Mouse (Mus musculus) kidney, embryonic 14.5 days (tissue): ENCODE results near the gene 1520401A03Rik. TPM values are rescaled to one million over a fixed set of nuclear protein-coding genes. Genes with fewer than 3 reads are reported as not detected.
"Not testable (repeated sequence)": the region's sequence is repeated elsewhere in the genome, so short reads cannot be mapped to it uniquely, and the experiment has no call there.

Source experiments
- ATAC-seq: fragments of 200-750 bp; cut with Nextera tagmentation; 2 replicates; pipeline ENCODE4 v1.8.0; 2017; ENCODE audit warnings: moderate number of reproducible peaks, mild to moderate bottlenecking, moderate TSS enrichment, moderate library complexity; ENCODE audit not compliant: low FRiP score, low TSS enrichment
- H3K27ac ChIP-seq: fragments of 300-500 bp; sonication (generic); 2 replicates; pipeline ENCODE4 v1.5.1; 2014; ENCODE audit warnings: low read depth, mild to moderate bottlenecking, low read length, moderate library complexity, mixed read lengths
- H3K27me3 ChIP-seq: fragments of 300-500 bp; sonication (generic); 2 replicates; pipeline ENCODE4 v1.6.1; 2014; ENCODE audit warnings: mild to moderate bottlenecking, low read length; ENCODE audit not compliant: control insufficient read depth, insufficient read depth
- H3K36me3 ChIP-seq: fragments of 300-500 bp; sonication (generic); 2 replicates; pipeline ENCODE4 v1.6.1; 2014; ENCODE audit warnings: low read length, mixed read lengths; ENCODE audit not compliant: control insufficient read depth, insufficient read depth
- H3K4me1 ChIP-seq: fragments of 300-500 bp; sonication (generic); 2 replicates; pipeline ENCODE4 v1.6.1; 2014; ENCODE audit warnings: low read length, mixed read lengths; ENCODE audit not compliant: control insufficient read depth, insufficient read depth
- H3K4me2 ChIP-seq: fragments of 300-500 bp; sonication (generic); replicated peaks from 2 replicates; pipeline ENCODE4 v1.6.1; 2014; ENCODE audit warnings: low read depth, mild to moderate bottlenecking, low read length
- H3K4me3 ChIP-seq: fragments of 300-500 bp; sonication (generic); 2 replicates; pipeline ENCODE4 v1.5.1; 2014; ENCODE audit warnings: mild to moderate bottlenecking, low read length
- H3K9ac ChIP-seq: fragments of 300-500 bp; sonication (generic); 2 replicates; pipeline ENCODE4 v1.6.1; 2014; ENCODE audit warnings: low read depth, mild to moderate bottlenecking, low read length, moderate library complexity
- H3K9me3 ChIP-seq: fragments of 300-500 bp; sonication (generic); 2 replicates; pipeline ENCODE4 v1.6.1; 2016; ENCODE audit warnings: low read length; ENCODE audit not compliant: control insufficient read depth
- WGBS: fragments of 180-500 bp; shearing (Covaris S2); extraction: QIAGEN DNeasy Blood & Tissue Kit; methylation state at CpG from one replicate; pipeline ENCODE4 v1.1.7; 2014; 5-methylcytosine and 5-hydroxymethylcytosine counted together
- polyA plus RNA-seq: library from polyadenylated mRNA; unstranded; fragments of >200 nt; fragmentation: Nextera tagmentation; extraction: Ambion mirVana; gene quantifications from 2 replicates; pipeline ENCODE4 v1.2.1, GENCODE M21; 2014

The 1520401A03Rik gene
- 0.15 and 0.16 TPM in 2 replicates for polyA plus RNA-seq

GRCm38 (mm10) chr17:23722376-23723125 lies at the start of gene 1520401A03Rik:
1520401A03Rik (minus strand) TSS chr17:23722783.
- Histone ChIP-seq H3K4me3 (no peak within 1 kb of the TSS), H3K4me2 (no peak within 1 kb of the TSS), H3K27me3 (no peaks in the 10 kb centered on the region), H3K4me1 (0 out of 2 replicates have a peak, but pooled peaks cover 5% of the 10 kb centered on the region), H3K9ac (no peak within 1 kb of the TSS), H3K36me3 (no peaks in the 10 kb centered on the region), H3K9me3 (no peaks in the 10 kb centered on the region), H3K27ac (no peak within 1 kb of the TSS)
- no peak for ATAC-seq
- WGBS = 79% methylated on average over 7 of the region's 7 CpGs

GRCm38 (mm10) chr17:23772219-23772556 lies 49.6 kb upstream of the 1520401A03Rik start:
- H3K4me3 ChIP-seq = 0 out of 2 replicates have a peak overlapping the region, but pooled peaks have one; percentile 88
- not testable (repeated sequence) for H3K27me3 ChIP-seq, H3K36me3 ChIP-seq, H3K27ac ChIP-seq, H3K9me3 ChIP-seq, H3K9ac ChIP-seq, H3K4me2 ChIP-seq, H3K4me1 ChIP-seq, ATAC-seq
- 100% methylated on average over 2 of the region's 2 CpGs for WGBS

- peaks cover 7% of the 10 kb centered on the region; the same call in 1 of the 2 replicates for H3K4me1 ChIP-seq
- peak; percentile 98 for ATAC-seq
- peak within 1 kb of the TSS; percentile 71 for H3K27ac ChIP-seq
- peak within 1 kb of the TSS; percentile 88 for H3K4me3 ChIP-seq
- peaks cover 4% of the 10 kb centered on the region; the same call in 1 of the 2 replicates for H3K36me3 ChIP-seq
- peak within 1 kb of the TSS; percentile 93 for H3K9ac ChIP-seq
- H3K4me2 ChIP-seq = peak within 1 kb of the TSS; percentile 76
- WGBS = 3% methylated on average over 50 of the region's 58 CpGs
- no peaks in the 10 kb centered on the region for H3K27me3 ChIP-seq
- H3K9me3 ChIP-seq = no peaks in the 10 kb centered on the region
Measured at GRCm38 (mm10) chr17:23771284-23772218, 49.0 kb upstream of the 1520401A03Rik start, which contains the start of gene Flywch1. Flywch1 (minus strand) TSS chr17:23771602.

- H3K4me3 ChIP-seq = peak overlapping the region; percentile 88
- peak overlapping the region; percentile 93 for H3K9ac ChIP-seq
- H3K4me2 ChIP-seq = peak overlapping the region; percentile 76
- no peaks in the 10 kb centered on the region for H3K27me3 ChIP-seq
- 2% methylated on average over 19 of the region's 19 CpGs for WGBS
- peaks cover 4% of the 10 kb centered on the region; the same call in 1 of the 2 replicates for H3K36me3 ChIP-seq
- no peaks in the 10 kb centered on the region for H3K9me3 ChIP-seq
- no peak; the same call in 1 of the 2 replicates for ATAC-seq
- peak overlapping the region; percentile 71 for H3K27ac ChIP-seq
- peaks cover 7% of the 10 kb centered on the region; the same call in 1 of the 2 replicates for H3K4me1 ChIP-seq
Measured at GRCm38 (mm10) chr17:23770896-23771283, 48.3 kb upstream of the 1520401A03Rik start.

- peaks cover 7% of the 10 kb centered on the region; the same call in 1 of the 2 replicates for H3K4me1 ChIP-seq
- H3K36me3 ChIP-seq = peaks cover 4% of the 10 kb centered on the region; the same call in 1 of the 2 replicates
- 14% methylated on average over 2 of the region's 2 CpGs for WGBS
- H3K4me2 ChIP-seq = peak overlapping the region; percentile 76
- H3K9ac ChIP-seq = peak overlapping the region; percentile 93
- H3K4me3 ChIP-seq = peak overlapping the region; percentile 88
- ATAC-seq = no peak
- H3K27ac ChIP-seq = 0 out of 2 replicates have a peak overlapping the region, but pooled peaks have one; percentile 71
- no peaks in the 10 kb centered on the region for H3K27me3 ChIP-seq
- H3K9me3 ChIP-seq = no peaks in the 10 kb centered on the region
Measured at GRCm38 (mm10) chr17:23770493-23770892, 47.9 kb upstream of the 1520401A03Rik start.

GRCm38 (mm10) chr17:23762976-23763375 lies 40.4 kb upstream of the 1520401A03Rik start:
- Histone ChIP-seq H3K36me3 (peaks cover 46% of the 10 kb centered on the region), H3K27ac (no peak overlapping the region), H3K4me3 (no peak overlapping the region), H3K9me3 (no peaks in the 10 kb centered on the region), H3K4me2 (no peak overlapping the region), H3K27me3 (no peaks in the 10 kb centered on the region), H3K9ac (no peak overlapping the region), H3K4me1 (no peaks in the 10 kb centered on the region)
- 90% methylated on average over 11 of the region's 11 CpGs for WGBS
- no peak for ATAC-seq

GRCm38 (mm10) chr17:23761155-23761554 lies 38.6 kb upstream of the 1520401A03Rik start:
- no peak overlapping the region for H3K4me3 ChIP-seq
- H3K27me3 ChIP-seq = no peaks in the 10 kb centered on the region
- WGBS = 100% methylated on average over 3 of the region's 3 CpGs
- no peaks in the 10 kb centered on the region for H3K9me3 ChIP-seq
- no peak overlapping the region for H3K27ac ChIP-seq
- H3K9ac ChIP-seq = no peak overlapping the region
- peaks cover 61% of the 10 kb centered on the region for H3K36me3 ChIP-seq
- no peaks in the 10 kb centered on the region for H3K4me1 ChIP-seq
- ATAC-seq = no peak
- H3K4me2 ChIP-seq = no peak overlapping the region

- WGBS = 94% methylated on average over 9 of the region's 9 CpGs
- H3K27me3 ChIP-seq = no peaks in the 10 kb centered on the region
- no peak overlapping the region for H3K4me2 ChIP-seq
- H3K27ac ChIP-seq = no peak overlapping the region
- H3K4me1 ChIP-seq = no peaks in the 10 kb centered on the region
- no peak overlapping the region for H3K4me3 ChIP-seq
- no peaks in the 10 kb centered on the region for H3K9me3 ChIP-seq
- H3K9ac ChIP-seq = no peak overlapping the region
- peaks cover 70% of the 10 kb centered on the region for H3K36me3 ChIP-seq
- ATAC-seq = no peak
Measured at GRCm38 (mm10) chr17:23760231-23760630, 37.6 kb upstream of the 1520401A03Rik start.
